Mouse (Mus musculus) mature B cell (primary cell): ENCODE data around the gene Ap5z1.

Experiments
- in situ Hi-C: fragments of 300-500 bp; cut with MboI; formaldehyde crosslinking; loops from 2 replicates; pipeline ENCODE4 v1.14.3; 2019

The Ap5z1 gene

DNA sequence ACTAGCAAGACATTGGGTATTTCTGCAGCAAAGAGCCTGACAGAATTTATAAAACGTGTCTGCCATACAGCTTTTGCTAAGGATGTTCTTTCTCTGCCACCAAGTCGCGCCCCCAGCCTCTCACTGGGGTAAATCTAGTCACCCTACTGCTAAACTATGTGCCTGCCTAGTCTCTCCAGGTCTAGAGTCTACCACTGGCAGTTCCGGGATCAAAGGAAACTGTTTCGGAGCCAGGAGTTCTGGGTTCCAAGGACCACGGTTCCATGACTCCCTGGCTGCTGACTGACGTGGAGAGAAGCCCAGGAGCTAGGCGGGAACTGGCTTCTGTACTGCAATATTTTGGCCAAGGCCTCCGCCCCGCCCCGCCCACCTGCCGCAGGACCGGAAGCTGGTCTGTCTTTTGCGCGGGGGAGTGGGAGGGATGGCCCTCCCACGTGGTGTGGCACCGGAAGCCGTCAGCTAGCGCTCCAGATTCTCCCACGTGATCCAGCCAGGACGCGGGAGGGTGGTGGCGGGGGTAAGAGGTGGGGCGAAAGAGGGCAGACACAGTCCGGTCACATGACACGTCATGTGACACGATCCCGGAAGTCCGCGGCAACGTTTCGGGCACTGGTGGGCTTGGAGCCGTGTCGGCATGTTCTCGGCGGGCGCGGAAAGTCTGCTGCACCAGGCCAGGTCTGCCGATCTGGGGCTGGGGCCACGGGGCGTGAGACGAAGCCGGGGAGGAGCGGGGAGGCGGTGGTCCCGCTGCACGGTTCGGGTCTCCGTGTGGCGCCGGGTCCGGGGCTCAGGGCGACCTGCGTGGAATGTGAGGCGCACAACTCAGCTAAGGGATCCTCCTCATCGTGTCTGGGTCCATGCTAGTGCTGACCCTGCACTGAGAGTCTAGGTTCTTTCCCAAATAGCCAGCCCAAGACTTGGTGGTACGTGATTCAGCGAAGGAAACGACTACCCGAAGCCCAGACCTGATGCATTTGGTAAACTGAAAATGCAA lies at the start of gene Ap5z1:
Ap5z1 (plus strand) TSS at position 484 of the 994 bp plus-strand sequence.
- in situ Hi-C loops, result no loop called here

GRCm38 (mm10) chr5:142415401-142415800 lies 48.3 kb upstream of the Ap5z1 start:
- in situ Hi-C loops, result no loop called here

DNA sequence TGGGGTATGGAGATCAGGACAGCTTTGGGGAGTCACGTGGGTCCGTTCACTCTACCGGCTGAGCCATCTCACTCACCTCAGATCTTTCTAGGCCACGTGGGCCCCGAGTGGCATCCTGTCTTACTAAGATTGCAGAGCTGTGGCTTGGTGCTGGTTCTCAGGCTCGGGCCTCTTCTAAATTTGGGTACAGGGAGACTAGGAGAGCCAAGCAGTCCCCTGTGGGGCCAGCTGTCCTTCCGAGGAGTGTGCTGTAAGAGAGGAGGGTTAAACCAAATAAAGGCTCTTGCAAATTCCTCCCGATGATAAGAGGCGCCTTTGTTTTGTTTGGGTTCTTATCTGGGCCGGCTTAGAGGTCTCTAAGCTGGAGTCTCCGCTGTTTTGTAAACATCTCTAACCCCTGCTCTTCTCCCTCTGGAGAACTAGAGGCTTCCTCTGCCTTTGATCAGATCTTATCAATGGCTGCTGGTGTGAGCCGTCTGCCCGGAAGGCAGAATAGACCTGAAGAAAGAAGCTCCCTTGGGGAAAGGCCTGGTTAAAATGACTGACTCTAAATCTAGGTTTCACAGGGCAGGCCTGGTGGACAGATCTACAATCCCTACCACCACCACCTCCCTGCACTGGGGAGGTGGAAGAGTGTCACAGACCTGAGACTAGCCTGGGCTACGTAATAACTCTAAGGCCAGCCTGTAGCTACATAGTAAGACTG lies 47.5 kb upstream of the Ap5z1 start:
- in situ Hi-C loops, result no loop called here

- in situ Hi-C loops, result no loop called here
Measured at GRCm38 (mm10) chr5:142417104-142417503, 46.6 kb upstream of the Ap5z1 start.

GRCm38 (mm10) chr5:142417876-142418275 lies 45.9 kb upstream of the Ap5z1 start:
- in situ Hi-C loops, result no loop called here

- in situ Hi-C loops, result no loop called here
Measured at GRCm38 (mm10) chr5:142418419-142418818, 45.3 kb upstream of the Ap5z1 start.

GRCm38 (mm10) chr5:142420317-142420716 lies 43.4 kb upstream of the Ap5z1 start:
- in situ Hi-C loops, result no loop called here

DNA sequence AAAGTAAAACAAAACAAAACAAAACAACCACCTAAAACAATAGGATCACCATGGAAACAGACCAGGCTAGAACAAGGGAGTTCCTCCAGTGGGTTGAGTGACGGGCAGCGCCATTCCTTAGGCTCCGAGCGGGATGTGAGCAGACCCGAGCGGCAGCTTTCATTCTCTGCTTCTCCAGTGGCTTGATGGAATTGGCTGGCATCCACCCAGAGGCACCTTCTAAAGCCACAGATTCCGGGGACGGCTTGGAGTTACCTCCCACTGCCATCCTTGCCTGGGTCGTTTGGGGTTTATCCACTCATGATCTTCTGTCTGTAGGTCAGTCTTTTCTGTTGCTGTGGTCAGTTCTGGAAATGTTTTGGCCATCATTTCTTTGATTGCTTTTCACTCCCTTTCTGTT lies 42.8 kb upstream of the Ap5z1 start:
- in situ Hi-C loops, result no loop called here

DNA sequence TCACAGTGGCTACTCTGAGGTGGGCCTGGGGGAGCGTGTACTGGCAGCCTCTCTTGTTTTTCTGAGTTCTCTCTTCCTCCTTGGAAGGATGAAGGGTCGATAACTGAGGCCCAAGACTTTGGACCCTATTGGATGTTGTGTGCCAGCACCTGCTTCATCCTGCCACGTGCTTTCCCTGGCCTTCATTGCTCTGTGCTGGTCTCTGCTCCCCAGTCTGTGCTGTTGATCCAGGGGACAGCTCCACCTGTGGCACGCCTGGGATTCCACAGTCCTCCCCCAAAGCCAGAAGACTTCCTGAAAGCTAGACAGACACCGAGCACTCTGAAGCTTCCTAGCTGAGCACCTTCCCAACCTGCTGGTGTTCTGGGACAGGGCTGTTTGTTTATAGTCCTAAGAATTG lies 41.9 kb upstream of the Ap5z1 start:
- in situ Hi-C loops, result no loop called here

GRCm38 (mm10) chr5:142423141-142423540 lies 40.6 kb upstream of the Ap5z1 start:
- in situ Hi-C loops, result no loop called here

- in situ Hi-C loops, result no loop called here
Measured at GRCm38 (mm10) chr5:142423701-142424100, 40.0 kb upstream of the Ap5z1 start.

DNA sequence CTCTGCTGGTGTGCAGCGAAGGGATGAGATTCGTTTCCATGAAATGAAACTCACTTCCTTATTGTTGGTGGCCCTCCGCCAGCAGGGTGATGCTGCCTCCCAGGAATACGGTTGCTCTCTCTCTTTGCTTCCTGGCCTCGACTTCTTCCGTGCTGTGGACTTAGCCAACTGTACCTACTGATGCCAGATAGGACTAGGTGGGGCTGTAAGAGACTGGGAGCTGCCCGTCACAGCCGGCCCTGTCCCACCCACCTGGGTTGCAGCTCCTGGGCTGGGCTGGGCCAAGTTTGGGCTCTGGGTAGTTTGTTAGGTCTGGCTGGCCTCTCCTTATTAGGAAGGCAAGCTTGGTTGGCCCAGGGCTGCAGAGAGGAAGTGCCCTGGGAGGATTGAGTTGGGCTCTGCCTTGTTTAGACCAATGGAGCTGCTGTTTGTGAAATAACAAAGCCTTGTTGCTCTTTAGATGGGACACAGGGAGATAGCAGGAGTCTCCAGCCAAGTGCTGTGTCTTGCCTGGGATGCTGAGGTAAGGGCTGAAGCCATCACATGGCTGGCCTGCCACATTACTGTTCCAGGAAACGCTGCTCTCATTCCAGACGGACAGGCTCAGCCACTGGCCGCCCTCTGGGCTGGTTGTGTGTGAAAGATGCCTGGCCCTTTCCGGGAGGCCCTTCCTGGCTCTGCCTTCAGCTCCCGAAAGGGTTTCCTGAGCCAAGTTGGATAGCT lies 39.0 kb upstream of the Ap5z1 start:
- in situ Hi-C loops, result no loop called here

- in situ Hi-C loops, result no loop called here
Measured at GRCm38 (mm10) chr5:142426476-142426875, 37.3 kb upstream of the Ap5z1 start.

DNA sequence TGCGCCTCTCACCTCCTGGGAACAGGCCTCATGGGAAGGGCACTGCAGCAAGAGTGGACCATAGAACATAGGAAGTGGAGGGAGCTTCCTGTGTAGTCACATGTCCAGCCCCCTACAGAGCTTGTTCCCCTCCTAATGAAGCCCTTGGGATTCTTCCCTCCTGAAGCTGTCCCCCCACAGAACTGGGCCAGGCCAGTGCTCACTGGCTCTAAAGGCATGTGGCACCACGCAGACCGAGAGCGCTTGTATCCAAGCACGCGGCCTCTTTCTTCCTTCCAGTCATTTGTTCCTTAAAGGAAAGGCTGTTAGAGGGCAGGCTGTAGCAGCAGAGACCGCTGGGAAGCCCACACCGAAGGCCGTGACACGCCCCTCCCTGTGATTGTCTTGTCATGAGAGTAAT lies 35.9 kb upstream of the Ap5z1 start:
- in situ Hi-C loops, result no loop called here

DNA sequence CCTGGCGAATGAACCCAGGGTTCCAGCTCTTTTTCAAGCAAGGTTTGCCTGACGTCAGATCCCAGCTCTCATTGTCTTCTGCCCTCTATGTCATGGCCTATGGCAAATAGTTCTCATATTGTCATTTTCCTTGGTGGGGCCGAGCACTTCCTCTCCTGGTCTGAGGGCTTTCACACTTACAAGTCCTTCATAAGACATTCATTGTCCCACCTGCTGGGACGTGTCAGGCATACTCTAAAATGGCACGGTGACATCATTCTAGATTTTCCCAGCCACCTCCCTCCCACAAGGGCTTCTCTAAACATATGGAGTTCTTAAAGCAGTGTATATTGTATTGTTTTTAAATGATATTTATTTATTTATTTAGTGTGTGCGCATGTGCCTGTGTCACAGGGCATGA lies 35.1 kb upstream of the Ap5z1 start:
- in situ Hi-C loops, result no loop called here

GRCm38 (mm10) chr5:142431029-142431428 lies 32.7 kb upstream of the Ap5z1 start:
- in situ Hi-C loops, result no loop called here

DNA sequence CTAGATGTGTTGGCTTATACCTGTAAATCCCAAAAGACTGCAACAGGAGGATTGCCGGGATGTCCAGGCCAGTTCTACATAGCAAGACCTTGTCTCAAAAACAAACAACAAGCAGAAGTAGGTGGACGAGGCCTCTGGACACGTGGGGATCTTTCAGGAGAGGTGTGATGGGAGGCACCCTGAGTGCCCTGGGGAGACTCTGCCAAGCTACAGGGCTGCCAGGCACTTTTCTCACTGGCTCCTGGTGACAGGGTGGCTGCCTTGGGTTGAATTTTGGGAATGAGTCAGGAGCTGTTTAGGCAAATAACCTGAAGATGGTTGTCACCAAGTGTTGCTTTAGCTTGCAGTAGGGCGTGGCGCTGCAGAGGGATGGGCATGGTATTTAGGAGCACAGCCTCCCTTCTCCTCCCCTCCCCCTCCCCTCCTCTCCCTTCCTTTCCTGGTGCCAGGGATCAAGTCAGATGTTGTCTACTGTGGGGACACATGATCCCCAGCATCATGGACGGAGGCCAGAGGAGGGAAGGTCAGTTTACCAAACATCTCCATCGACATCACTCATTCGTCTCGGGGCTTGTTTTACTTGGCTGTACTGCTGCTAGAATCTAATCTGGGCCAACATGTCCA lies 31.8 kb upstream of the Ap5z1 start:
- in situ Hi-C loops, result no loop called here

- in situ Hi-C loops, result no loop called here
Measured at GRCm38 (mm10) chr5:142432695-142433094, 31.0 kb upstream of the Ap5z1 start.

DNA sequence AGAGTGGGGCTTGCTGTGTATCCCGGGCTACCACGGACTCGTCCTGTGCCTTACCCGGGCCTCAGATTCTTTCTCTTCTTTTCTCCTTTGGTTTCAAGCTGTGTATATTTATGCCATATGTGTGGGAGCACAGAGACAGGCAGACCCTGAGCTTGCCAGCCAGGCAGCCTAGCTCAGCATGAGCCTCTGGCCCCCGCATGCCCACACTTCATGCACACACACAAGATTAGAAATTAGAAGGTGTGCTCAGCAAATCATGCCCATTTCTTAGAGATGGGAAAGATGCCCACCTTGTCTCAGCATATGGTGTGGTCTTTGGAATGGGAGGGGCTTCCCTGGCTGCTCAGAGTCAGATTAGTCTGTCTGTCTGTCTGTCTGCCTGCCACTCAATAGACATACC lies 29.7 kb upstream of the Ap5z1 start:
- in situ Hi-C loops, result no loop called here

DNA sequence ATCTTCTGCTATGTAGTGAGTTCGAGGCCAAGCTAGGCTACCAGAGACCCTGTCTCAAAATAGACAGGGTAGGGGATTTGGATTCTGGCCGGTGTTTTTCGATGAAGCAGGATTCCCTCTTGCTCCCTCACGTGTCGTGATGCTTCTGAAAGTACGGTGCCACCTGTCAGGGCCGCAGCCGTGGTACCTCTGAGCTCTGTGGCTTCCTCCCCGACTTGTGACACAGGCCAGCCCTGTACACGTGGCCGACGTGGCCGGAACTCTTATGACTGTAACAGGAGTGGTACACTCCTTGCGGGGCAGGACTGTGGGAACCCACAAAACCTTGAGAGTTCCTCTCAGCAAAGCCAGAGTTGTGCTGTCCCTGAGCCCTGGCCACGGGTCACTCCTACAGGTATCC lies 28.0 kb upstream of the Ap5z1 start:
- in situ Hi-C loops, result no loop called here

DNA sequence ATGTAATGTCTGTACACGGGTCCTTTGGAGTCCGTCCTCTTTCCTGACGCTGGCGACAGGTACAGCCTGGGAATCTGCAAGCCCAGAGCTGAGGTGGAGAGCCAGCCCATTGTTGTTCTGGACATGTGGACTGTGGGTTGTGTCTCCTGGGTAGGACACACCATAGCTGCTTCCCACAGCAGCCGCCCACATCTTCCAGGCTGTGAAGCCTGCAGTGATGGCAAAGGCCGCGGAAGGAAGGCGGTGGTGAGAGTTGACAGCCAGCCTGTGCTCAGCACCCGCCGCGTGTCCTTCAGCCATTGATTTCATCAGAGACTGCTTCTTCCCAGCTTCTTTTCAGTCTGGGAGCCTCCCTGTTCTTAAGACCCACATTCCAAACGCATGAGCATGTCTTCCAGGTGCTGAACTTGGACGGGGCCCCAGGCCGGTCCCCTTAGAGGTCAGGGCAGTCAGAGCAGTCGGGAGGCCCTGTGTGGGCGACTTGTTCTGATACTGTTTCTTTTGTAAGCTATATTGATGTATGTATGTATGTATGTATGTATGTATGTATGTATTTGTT lies 25.3 kb upstream of the Ap5z1 start:
- in situ Hi-C loops, result no loop called here
